9 mouse cellular contexts compared by ENCODE assay signal in genomic region chr4:149097956-149098355, GRCm38 (mm10). TPM values are rescaled to one million over a fixed set of nuclear protein-coding genes. Genes with fewer than 3 reads are reported as not detected.
A peak's percentile ranks its signal among the peaks of the same experiment; 100 is the strongest.
DNase-seq lines count a peak whose midpoint lies in the region; ATAC-seq and TF ChIP-seq lines count a peak whose summit lies in the region.
"Had no signal": no experiment of that assay in that cellular context is flagged by ENCODE, and none has a peak within 500 bp of the region (broad histone marks: within the 10 kb centered on the region; RNA-seq: fewer than 3 reads in every experiment).

No protein-coding gene starts in this region.

- H3K4me2 ChIP-seq in liver, postnatal 0 days (ENCODE audit: low read depth, low read length), result peak overlapping the region; percentile 86

- no peak for TF ChIP-seq EP300 in MEL (IDR thresholded peaks at IDR 0.05; ENCODE audit: low read depth in 1 of 2, low read length in 2 of 2)
- TF ChIP-seq EP300 in liver, postnatal 0 days (IDR thresholded peaks at IDR 0.05; ENCODE audit: low read depth), result 0 out of 2 replicates have a peak, but pooled peaks have one; percentile 36

- H3K4me3 ChIP-seq in MEL (ENCODE audit: control insufficient read depth in 1 of 2, insufficient read depth in 1 of 2, low read depth in 2 of 2, low read length in 2 of 2), result peak overlapping the region; percentile 86 to 90; a peak in 3 of 4 replicates
- H3K4me3 ChIP-seq in embryonic fibroblast, embryonic 13.5 days (ENCODE audit: insufficient read depth, low read length), result peak overlapping the region; percentile 83; the same call in 1 of the 2 replicates
- peak overlapping the region; percentile 95 for H3K4me3 ChIP-seq in liver, postnatal 0 days (ENCODE audit: low read depth, low read length)

- no peak overlapping the region for H3K27ac ChIP-seq in MEL (ENCODE audit: control insufficient read depth, low read depth, low read length)
- H3K27ac ChIP-seq in embryonic fibroblast, embryonic 13.5 days (ENCODE audit: insufficient read depth, low read length), result peak overlapping the region; percentile 49
- peak overlapping the region; percentile 82 for H3K27ac ChIP-seq in liver, postnatal 0 days (ENCODE audit: low read depth)

- H3K79me2 ChIP-seq in MEL (ENCODE audit: control insufficient read depth, insufficient read depth, low read length, poor library complexity), result peaks cover 24% of the 10 kb centered on the region

- WGBS in liver, postnatal 0 days (ENCODE audit: insufficient replicate concordance), result 60% methylated on average over 3 of the region's 3 CpGs

- H3K4me1 ChIP-seq in MEL (ENCODE audit: control insufficient read depth in 1 of 2, insufficient read depth in 2 of 2, low read length in 2 of 2), result peaks cover 3 to 18% of the 10 kb centered on the region in 2 experiments
- H3K4me1 ChIP-seq in embryonic fibroblast, embryonic 13.5 days (ENCODE audit: control insufficient read depth, insufficient read depth, low read length), result peaks cover 2% of the 10 kb centered on the region; the same call in 1 of the 2 replicates
- H3K4me1 ChIP-seq in liver, postnatal 0 days (ENCODE audit: insufficient read depth), result peaks cover 13% of the 10 kb centered on the region

- TF ChIP-seq CTCF in MEL (IDR thresholded peaks at IDR 0.05 in 2 of 3, conservative IDR thresholded peaks at IDR 0.05 in 1 of 3; ENCODE audit: control insufficient read depth in 1 of 3, insufficient read depth in 1 of 3, low read depth in 2 of 3, low read length in 3 of 3, poor library complexity in 1 of 3, severe bottlenecking in 1 of 3), result no peak
- TF ChIP-seq CTCF in embryonic fibroblast, embryonic 13.5 days (IDR thresholded peaks at IDR 0.05; ENCODE audit: borderline replicate concordance, insufficient read depth, low read length), result no peak
- no peak for TF ChIP-seq CTCF in liver, postnatal 0 days (IDR thresholded peaks at IDR 0.05; ENCODE audit: low read depth)

- no peaks in the 10 kb centered on the region for H3K9me3 ChIP-seq in MEL (replicated peaks; ENCODE audit: insufficient read depth, low read length)
- no peaks in the 10 kb centered on the region for H3K9me3 ChIP-seq in liver, postnatal 0 days (ENCODE audit: low read length)

- peak; percentile 56 for DNase-seq in kidney, adult 9 months
- DNase-seq in kidney, postnatal 4 days, result no peak
- no peak for DNase-seq in MEL (ENCODE audit: low read depth, low spot score)
- DNase-seq in liver, postnatal 0 days, result peak; percentile 34
- DNase-seq in left cerebral cortex, adult 9 months (ENCODE audit: low spot score in 2 of 2), result no peak
- no peak for DNase-seq in cerebellum, postnatal 10 days
- DNase-seq: right cerebral cortex, postnatal 25 days had no signal

- peak; percentile 64 for ATAC-seq in liver, postnatal 0 days
- ATAC-seq: activated CD4-positive, CD25-positive, alpha-beta regulatory T cell, adult 4 months had no signal

- no peak for TF ChIP-seq RAD21 in MEL (IDR thresholded peaks at IDR 0.05; ENCODE audit: low read depth, low read length)

- TF ChIP-seq POLR2A in MEL (IDR thresholded peaks at IDR 0.05; ENCODE audit: control insufficient read depth in 1 of 2, insufficient read depth in 1 of 2, low read depth in 1 of 2, low read length in 2 of 2, poor library complexity in 1 of 2), result no peak
- TF ChIP-seq POLR2A in embryonic fibroblast, embryonic 13.5 days (IDR thresholded peaks at IDR 0.05; ENCODE audit: low read depth, low read length), result no peak

- peaks cover 0 to 16% of the 10 kb centered on the region in 2 experiments; a peak in 3 of 4 replicates for H3K36me3 ChIP-seq in MEL (ENCODE audit: control insufficient read depth in 1 of 2, insufficient read depth in 2 of 2, low read length in 2 of 2)
- H3K36me3 ChIP-seq in liver, postnatal 0 days (replicated peaks; ENCODE audit: insufficient read depth, low read length), result 0 out of 2 replicates have a peak, but pooled peaks cover 3% of the 10 kb centered on the region

- peak overlapping the region; percentile 89 for H3K9ac ChIP-seq in MEL (ENCODE audit: control insufficient read depth, low read depth, low read length, poor library complexity, severe bottlenecking)
- H3K9ac ChIP-seq in liver, postnatal 0 days (replicated peaks), result peak overlapping the region; percentile 92

- no peaks in the 10 kb centered on the region for H3K27me3 ChIP-seq in MEL (ENCODE audit: control insufficient read depth in 1 of 2, insufficient read depth in 2 of 2, low read length in 2 of 2)
- H3K27me3 ChIP-seq in liver, postnatal 0 days (ENCODE audit: insufficient read depth, low read length), result no peaks in the 10 kb centered on the region

TF ChIP-seq in MEL, 35 proteins besides CTCF, POLR2A, EP300 and RAD21:
- TF ChIP-seq ETS1 (IDR thresholded peaks at IDR 0.05; ENCODE audit: low read depth, low read length) (no peak), SMC3 (IDR thresholded peaks at IDR 0.05; ENCODE audit: low read depth, low read length) (no peak), NELFE (IDR thresholded peaks at IDR 0.05; ENCODE audit: low read depth, low read length) (no peak), MYC (IDR thresholded peaks at IDR 0.05; ENCODE audit: low read depth, low read length) (no peak), RCOR1 (IDR thresholded peaks at IDR 0.05; ENCODE audit: low read depth, low read length) (no peak), CHD2 (IDR thresholded peaks at IDR 0.05; ENCODE audit: low read length) (no peak), USF2 (IDR thresholded peaks at IDR 0.05; ENCODE audit: borderline replicate concordance in 1 of 2, insufficient read depth in 1 of 2, low read depth in 1 of 2, low read length in 2 of 2) (no peak), MAZ (IDR thresholded peaks at IDR 0.05; ENCODE audit: low read depth, low read length) (no peak)
TF ChIP-seq in MEL: peak in this region for 0.

RNA-seq across cellular contexts. Expression of gene Pex14, which starts 1.7 kb away (rescaled TPM):
- total RNA-seq in MEL (2012; rRNA removed), result 38.3 and 39.4 TPM in 2 replicates
- 10 to 100 TPM in 1 of 2 experiments, not detected in 1; 49.2 TPM for polyA plus RNA-seq in MEL (2012; ENCODE audit: insufficient read depth in 1 of 2, insufficient read length in 2 of 2, low read depth in 1 of 2, low replicate concordance in 2 of 2, missing spikeins in 1 of 2)
- polyA plus RNA-seq in embryonic fibroblast, embryonic 13.5 days (2011; ENCODE audit: insufficient read length, low read depth, missing spikeins), result 28.9 and 34.6 TPM in 2 replicates
- polyA plus RNA-seq in liver, postnatal 0 days (2015; fragmentation: Nextera tagmentation; extraction: Ambion mirVana), result 47.5 and 53.6 TPM in 2 replicates

RNA-seq across cellular contexts. Expression of gene Dffa, which starts 6.0 kb away (rescaled TPM):
- 16.6 and 20.2 TPM in 2 replicates for total RNA-seq in MEL (2012; rRNA removed)
- 10 to 100 TPM in 1 of 2 experiments, not detected in 1; 33.0 TPM for polyA plus RNA-seq in MEL (2012; ENCODE audit: insufficient read depth in 1 of 2, insufficient read length in 2 of 2, low read depth in 1 of 2, low replicate concordance in 2 of 2, missing spikeins in 1 of 2)
- 12.7 and 14.7 TPM in 2 replicates for polyA plus RNA-seq in embryonic fibroblast, embryonic 13.5 days (2011; ENCODE audit: insufficient read length, low read depth, missing spikeins)
- polyA plus RNA-seq in liver, postnatal 0 days (2015; fragmentation: Nextera tagmentation; extraction: Ambion mirVana), result 12.5 and 13.4 TPM in 2 replicates

RNA-seq across cellular contexts. Expression of gene Cort, which starts 28.6 kb away (rescaled TPM):
- total RNA-seq in MEL (2012; rRNA removed), result 0.39 and 0.62 TPM in 2 replicates
- 1 to 10 TPM in 1 of 2 experiments, not detected in 1; 2.0 TPM for polyA plus RNA-seq in MEL (2012; ENCODE audit: insufficient read depth in 1 of 2, insufficient read length in 2 of 2, low read depth in 1 of 2, low replicate concordance in 2 of 2, missing spikeins in 1 of 2)
- not detected in 2 replicates for polyA plus RNA-seq in embryonic fibroblast, embryonic 13.5 days (2011; ENCODE audit: insufficient read length, low read depth, missing spikeins)
- polyA plus RNA-seq in liver, postnatal 0 days (2015; fragmentation: Nextera tagmentation; extraction: Ambion mirVana), result not detected in 2 replicates

RNA-seq across cellular contexts. Expression of gene Cenps, which starts 39.5 kb away (rescaled TPM):
- 12.8 and 13.4 TPM in 2 replicates for total RNA-seq in MEL (2012; rRNA removed)
- 10 to 100 TPM in 1 of 2 experiments, not detected in 1; 60.7 TPM for polyA plus RNA-seq in MEL (2012; ENCODE audit: insufficient read depth in 1 of 2, insufficient read length in 2 of 2, low read depth in 1 of 2, low replicate concordance in 2 of 2, missing spikeins in 1 of 2)
- 7.3 and 8.9 TPM in 2 replicates for polyA plus RNA-seq in embryonic fibroblast, embryonic 13.5 days (2011; ENCODE audit: insufficient read length, low read depth, missing spikeins)
- 8.4 and 8.7 TPM in 2 replicates for polyA plus RNA-seq in liver, postnatal 0 days (2015; fragmentation: Nextera tagmentation; extraction: Ambion mirVana)

Comparison
In these comparisons a context has a peak if more than half of its experiments do, and no peak if none do; other contexts are left out.
1. DNase-seq: peak in kidney, adult 9 months (single experiment) and liver, postnatal 0 days (single experiment); none in kidney, postnatal 4 days (0 of 2), MEL (single experiment), left cerebral cortex, adult 9 months (0 of 2) and cerebellum, postnatal 10 days (0 of 2).
2. Peak in every context shown above with its lines, with median percentiles within 50 percentile points of each other: H3K4me3 ChIP-seq.